Comparison of ENCODE assay signal across 8 mouse cellular contexts in genomic region chr9:96916620-96917538, GRCm38 (mm10). TPM values are rescaled to one million over a fixed set of nuclear protein-coding genes. Genes with fewer than 3 reads are reported as not detected.
DNase-seq lines count a peak whose midpoint lies in the region; ATAC-seq lines count a peak whose summit lies in the region.

No protein-coding gene starts in this region.

- no peak overlapping the region for H3K4me3 ChIP-seq in intestine, embryonic 14.5 days (ENCODE audit: low read depth, low read length)
- H3K4me3 ChIP-seq in midbrain, embryonic 10.5 days: no peak overlapping the region

- intact Hi-C loops in gastrocnemius, postnatal 36 days (cut with DNase I): loop anchor here (2.0 to 5.0 kb wide), 2 partner anchors 152 to 245 kb away; no protein-coding TSS in a partner anchor
- intact Hi-C loops in left cerebral cortex, postnatal 10 days (cut with DNase I): loop anchor here (2.0 to 5.0 kb wide), 3 partner anchors 45 to 246 kb away; no protein-coding TSS in a partner anchor

- no peak overlapping the region for H3K27ac ChIP-seq in intestine, embryonic 14.5 days (ENCODE audit: low read depth)
- H3K27ac ChIP-seq in midbrain, embryonic 10.5 days (replicated peaks): no peak overlapping the region

- peak; percentile 82 for ATAC-seq in intestine, embryonic 14.5 days (replicated peaks; ENCODE audit: low FRiP score, low TSS enrichment, low read depth)

- no peak overlapping the region for H3K4me2 ChIP-seq in intestine, embryonic 14.5 days (ENCODE audit: low read length)

- no peak overlapping the region for H3K9ac ChIP-seq in intestine, embryonic 14.5 days (ENCODE audit: low read length)

- H3K36me3 ChIP-seq in intestine, embryonic 14.5 days (ENCODE audit: control insufficient read depth, insufficient read depth, low read length): no peaks in the 10 kb centered on the region
- no peaks in the 10 kb centered on the region for H3K36me3 ChIP-seq in midbrain, embryonic 10.5 days

- peak; percentile 92 to 99 for DNase-seq in adrenal gland, adult (ENCODE audit: inconsistent age in 2 of 2, low spot score in 1 of 2)
- DNase-seq in embryo, embryonic 11 days: peak; percentile 93
- DNase-seq in gastrocnemius, postnatal 36 days: peak; percentile 80 to 93
- DNase-seq in intestine, embryonic 14.5 days (ENCODE audit: low spot score): peak; percentile 100
- DNase-seq in left cerebral cortex, postnatal 10 days (ENCODE audit: extremely low spot score in 1 of 2, low spot score in 2 of 2): peak; percentile 89 to 96
- peak; percentile 95 for DNase-seq in midbrain, embryonic 10.5 days (ENCODE audit: low spot score)
- peak; percentile 97 for DNase-seq in right cerebral cortex, postnatal 4 days
- peak; percentile 88 for DNase-seq in yolk sac, embryonic 10.5 days (ENCODE audit: low spot score)

- 39% methylated on average over 27 of the region's 27 CpGs for WGBS in intestine, embryonic 14.5 days
- WGBS in midbrain, embryonic 10.5 days: 40% methylated on average over 27 of the region's 27 CpGs

- no peaks in the 10 kb centered on the region for H3K9me3 ChIP-seq in intestine, embryonic 14.5 days (ENCODE audit: control insufficient read depth, low read length)
- peaks cover 6% of the 10 kb centered on the region; the same call in 1 of the 2 replicates for H3K9me3 ChIP-seq in midbrain, embryonic 10.5 days (replicated peaks)

- H3K4me1 ChIP-seq in intestine, embryonic 14.5 days (replicated peaks; ENCODE audit: control insufficient read depth, insufficient read depth, low read length): no peaks in the 10 kb centered on the region; the same call in 1 of the 2 replicates
- H3K4me1 ChIP-seq in midbrain, embryonic 10.5 days: peaks cover 9% of the 10 kb centered on the region

- no peaks in the 10 kb centered on the region for H3K27me3 ChIP-seq in intestine, embryonic 14.5 days (replicated peaks; ENCODE audit: control insufficient read depth, insufficient read depth, low read length)
- peaks cover 10% of the 10 kb centered on the region; the same call in 1 of the 2 replicates for H3K27me3 ChIP-seq in midbrain, embryonic 10.5 days (ENCODE audit: low read depth, poor library complexity, severe bottlenecking)

RNA-seq across cellular contexts. Expression of gene Pxylp1, which starts 24.4 kb away (rescaled TPM):
- 1 to 10 TPM; 1.2 to 1.6 TPM for total RNA-seq in gastrocnemius, postnatal 36 days (2021)
- 56.2 and 67.0 TPM in 2 replicates for polyA plus RNA-seq in intestine, embryonic 14.5 days (2014; fragmentation: Nextera tagmentation; extraction: Ambion mirVana)
- total RNA-seq in left cerebral cortex, postnatal 10 days (2021): 10 to 100 TPM; 15.0 to 16.0 TPM
- polyA plus RNA-seq in midbrain, embryonic 10.5 days (2016; fragmentation: Nextera tagmentation; extraction: Ambion mirVana): 49.1 and 56.6 TPM in 2 replicates

Comparison
In these comparisons a context has a peak if more than half of its experiments do, and no peak if none do; other contexts are left out.
1. RNA of gene Pxylp1, which starts 24.4 kb away (total RNA-seq): 15.0 to 16.0 TPM in left cerebral cortex, postnatal 10 days; 1.2 to 1.6 TPM in gastrocnemius, postnatal 36 days; every median in the first group is over 4 times any median in the second.
2. Peak in every context shown above with its lines, with median percentiles within 50 percentile points of each other: DNase-seq.